Mouse (Mus musculus) kidney, adult 2 months (tissue): Measurements from ENCODE around the gene Pogz. TPM values are rescaled to one million over a fixed set of nuclear protein-coding genes. Genes with fewer than 3 reads are reported as not detected.
"Not testable (repeated sequence)": the region's sequence is repeated elsewhere in the genome, so short reads cannot be mapped to it uniquely, and the experiment has no call there.

Source experiments
- DNase-seq: peaks from one replicate; pipeline ENCODE4 v3.0.0; 2021
- H3K27ac ChIP-seq: fragments of 200-500 bp; 2 replicates; pipeline ENCODE4 v1.5.1; 2012; ENCODE audit warnings: low read depth, low read length, control low read depth, inconsistent platforms; ENCODE audit not compliant: insufficient read depth
- H3K27me3 ChIP-seq: fragments of 200-500 bp; replicated peaks from 2 replicates; pipeline ENCODE4 v1.6.1; 2012; ENCODE audit warnings: mild to moderate bottlenecking, moderate library complexity, low read length, inconsistent platforms; ENCODE audit not compliant: control insufficient read depth, insufficient read depth
- H3K36me3 ChIP-seq: fragments of 200-500 bp; 2 replicates; pipeline ENCODE4 v1.6.1; 2012; ENCODE audit warnings: mild to moderate bottlenecking, moderate library complexity, low read length, inconsistent platforms; ENCODE audit not compliant: control insufficient read depth, insufficient read depth
- H3K4me1 ChIP-seq: fragments of 200-500 bp; 2 replicates; pipeline ENCODE4 v1.6.1; 2011; ENCODE audit warnings: low read length; ENCODE audit not compliant: control insufficient read depth, insufficient read depth
- H3K4me3 ChIP-seq: fragments of 200-500 bp; 2 replicates; pipeline ENCODE4 v1.5.1; 2011; ENCODE audit warnings: mild to moderate bottlenecking, low read depth, low read length, control low read depth; ENCODE audit not compliant: insufficient read depth
- CTCF ChIP-seq: fragments of 200-500 bp; conservative IDR thresholded peaks from 2 replicates; pipeline ENCODE4 v1.5.1; 2011; ENCODE audit warnings: low read depth, mild to moderate bottlenecking, control low read depth, low read length, moderate library complexity, mixed read lengths; ENCODE audit not compliant: insufficient read depth, insufficient read length
- POLR2A ChIP-seq: fragments of 200-500 bp; IDR thresholded peaks from one replicate; pipeline ENCODE4 v1.6.1; 2011; ENCODE audit warnings: low read depth, low read length, control low read depth
- WGBS: fragments of 180-500 bp; shearing (Covaris S2); methylation state at CpG from one replicate; pipeline ENCODE4 v1.1.7; 2018; 5-methylcytosine and 5-hydroxymethylcytosine counted together
- polyA plus RNA-seq: library from polyadenylated mRNA; depleted of rRNA; stranded (reverse); fragments of >200 nt; gene quantifications from 2 replicates; pipeline ENCODE4 v1.2.3, GENCODE M21; 2012; rRNA removed

Gene Pogz
- polyA plus RNA-seq, 1 experiment: 21.0 TPM

- no peak for DNase-seq
- Histone ChIP-seq H3K27me3 (no peaks in the 10 kb centered on the region), H3K4me3 (no peak overlapping the region), H3K4me1 (peaks cover 7% of the 10 kb centered on the region; the same call in 1 of the 2 replicates), H3K36me3 (no peaks in the 10 kb centered on the region), H3K27ac (no peak overlapping the region)
- WGBS: 48% methylated on average over 8 of the region's 8 CpGs
- TF ChIP-seq POLR2A (no peak), CTCF (no peak)
Measured at GRCm38 (mm10) chr3:94924688-94925087, 87.3 kb downstream of the Pogz start.

- H3K4me3 ChIP-seq, H3K36me3 ChIP-seq, H3K27me3 ChIP-seq, DNase-seq, H3K27ac ChIP-seq: not testable (repeated sequence)
- H3K4me1 ChIP-seq: peaks cover 16% of the 10 kb centered on the region
- WGBS: 68% methylated on average over 4 of the region's 4 CpGs
Measured at GRCm38 (mm10) chr3:94926301-94926736, 89.0 kb downstream of the Pogz start.

- H3K36me3 ChIP-seq, H3K27me3 ChIP-seq, H3K27ac ChIP-seq, H3K4me3 ChIP-seq: not testable (repeated sequence)
- H3K4me1 ChIP-seq: peaks cover 26% of the 10 kb centered on the region
- 54% methylated on average over 4 of the region's 4 CpGs for WGBS
- peak; percentile 66 for DNase-seq
Measured at GRCm38 (mm10) chr3:94928979-94929378, 91.6 kb downstream of the Pogz start.

GRCm38 (mm10) chr3:94930386-94931266 lies 93.3 kb downstream of the Pogz start:
- 33% methylated on average over 7 of the region's 7 CpGs for WGBS
- H3K36me3 ChIP-seq, H3K27me3 ChIP-seq, H3K4me3 ChIP-seq: not testable (repeated sequence)
- peaks cover 26% of the 10 kb centered on the region for H3K4me1 ChIP-seq
- peak; percentile 78 for DNase-seq
- peak overlapping the region; percentile 91 for H3K27ac ChIP-seq

- peaks cover 33% of the 10 kb centered on the region for H3K4me1 ChIP-seq
- WGBS: 90% methylated on average over 10 of the region's 10 CpGs
- H3K27ac ChIP-seq: peak overlapping the region; percentile 6; the same call in 1 of the 2 replicates
- not testable (repeated sequence) for H3K36me3 ChIP-seq, H3K27me3 ChIP-seq, H3K4me3 ChIP-seq, DNase-seq
Measured at GRCm38 (mm10) chr3:94931427-94932082, 94.2 kb downstream of the Pogz start.

Other genes starting within 250 kb of the Pogz start
- not detected in 2 replicates for gene Gm10972, start 194.5 kb upstream of the Pogz start, polyA plus RNA-seq
- 15.3 and 15.9 TPM in 2 replicates for gene Tuft1, start 178.7 kb upstream of the Pogz start, polyA plus RNA-seq
- 22.6 and 26.7 TPM in 2 replicates for gene Selenbp2, start 144.0 kb upstream of the Pogz start, polyA plus RNA-seq
- 6.0 and 6.8 TPM in 2 replicates for gene Cgn, start 51.1 kb upstream of the Pogz start, polyA plus RNA-seq
- gene Psmb4, start 49.4 kb downstream of the Pogz start, polyA plus RNA-seq: 235 and 307 TPM in 2 replicates
- 785 and 803 TPM in 2 replicates for gene Selenbp1, start 95.5 kb downstream of the Pogz start, polyA plus RNA-seq
- gene Rfx5, start 116.5 kb downstream of the Pogz start, polyA plus RNA-seq: 10.3 and 12.8 TPM in 2 replicates
- 35.9 and 41.7 TPM in 2 replicates for gene Pi4kb, start 137.2 kb downstream of the Pogz start, polyA plus RNA-seq
- 16.3 and 18.5 TPM in 2 replicates for gene Zfp687, start 177.9 kb downstream of the Pogz start, polyA plus RNA-seq
- gene Psmd4, start 205.0 kb downstream of the Pogz start, polyA plus RNA-seq: 136 TPM in 2 replicates